In the genomic region with DNA sequence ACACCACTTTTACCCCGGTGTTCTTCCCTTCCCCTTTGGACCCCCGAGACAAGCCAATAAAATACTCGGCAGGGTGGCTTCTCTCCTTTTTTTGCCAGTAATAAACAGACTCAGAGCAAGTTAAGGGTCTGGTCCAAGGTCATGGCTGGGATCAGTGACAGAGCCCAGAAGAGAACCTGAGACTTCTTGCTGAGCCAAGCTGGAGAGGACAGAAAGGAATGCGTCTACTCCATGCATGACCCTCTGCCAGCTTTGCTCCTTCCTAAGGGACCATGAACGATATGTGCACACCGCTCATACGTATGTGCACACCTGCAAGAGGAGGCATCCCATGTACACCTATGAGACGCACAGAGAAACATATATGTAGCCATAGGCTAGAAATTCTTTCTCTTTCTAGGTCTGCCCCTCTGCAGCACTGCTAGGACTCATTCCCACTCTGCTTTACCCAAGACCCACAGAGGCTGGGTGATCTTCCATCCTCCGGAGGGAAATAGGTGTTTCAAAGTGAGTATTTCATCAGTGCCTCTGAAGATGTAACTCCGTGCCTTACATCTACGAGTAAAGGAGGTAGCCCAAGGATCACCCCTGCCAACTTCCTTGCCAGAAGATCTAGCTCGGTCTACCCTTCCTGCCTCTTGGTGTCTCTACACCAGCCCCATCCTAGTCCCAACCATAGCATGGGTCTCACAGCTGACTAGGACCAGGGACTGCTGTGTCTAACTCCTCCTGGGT, we compare ENCODE assay signal across 8 mouse cellular contexts. TPM values are rescaled to one million over a fixed set of nuclear protein-coding genes. Genes with fewer than 3 reads are reported as not detected.
A peak's percentile ranks its signal among the peaks of the same experiment; 100 is the strongest.
DNase-seq lines count a peak whose midpoint lies in the region; ATAC-seq and TF ChIP-seq lines count a peak whose summit lies in the region.

No protein-coding gene starts in this region.

- H3K27me3 ChIP-seq in megakaryocyte, embryonic 14.5 days (replicated peaks), result peaks cover 28% of the 10 kb centered on the region
- H3K27me3 ChIP-seq in limb, embryonic 14.5 days (ENCODE audit: control insufficient read depth, insufficient read depth, low read length), result no peaks in the 10 kb centered on the region
- H3K27me3 ChIP-seq in stomach, embryonic 16.5 days (ENCODE audit: control insufficient read depth, insufficient read depth, low read length), result peaks cover 6% of the 10 kb centered on the region; the same call in 1 of the 2 replicates

- no peak for ATAC-seq in megakaryocyte, adult 5-6 weeks (ENCODE audit: poor library complexity, severe bottlenecking)
- ATAC-seq in limb, embryonic 14.5 days (ENCODE audit: low FRiP score, low read depth), result no peak
- no peak for ATAC-seq in stomach, embryonic 16.5 days (ENCODE audit: insufficient read depth, low FRiP score)
- no peak for ATAC-seq in inflammation-experienced regulatory T-cells, adult 6 months

- DNase-seq in cerebellum, adult 9-10 months, result peak; percentile 71
- no peak for DNase-seq in cerebellum, adult 11 months
- no peak for DNase-seq in limb, embryonic 14.5 days (ENCODE audit: low spot score)
- no peak for DNase-seq in layer of hippocampus, postnatal 36 days

- H3K4me1 ChIP-seq in megakaryocyte, embryonic 14.5 days, result peaks cover 59% of the 10 kb centered on the region
- H3K4me1 ChIP-seq in limb, embryonic 14.5 days (ENCODE audit: control insufficient read depth, insufficient read depth, low read length), result peaks cover 12% of the 10 kb centered on the region; the same call in 1 of the 2 replicates
- peaks cover 6% of the 10 kb centered on the region; the same call in 1 of the 2 replicates for H3K4me1 ChIP-seq in stomach, embryonic 16.5 days (ENCODE audit: control insufficient read depth, insufficient read depth, low read length)

- no peak overlapping the region for H3K27ac ChIP-seq in limb, embryonic 14.5 days (replicated peaks; ENCODE audit: low read depth, low read length)
- no peak overlapping the region for H3K27ac ChIP-seq in stomach, embryonic 16.5 days (ENCODE audit: low read length)

- H3K4me3 ChIP-seq in megakaryocyte, embryonic 14.5 days (replicated peaks), result peak overlapping the region; percentile 95
- peak overlapping the region; percentile 63 for H3K4me3 ChIP-seq in limb, embryonic 14.5 days (replicated peaks; ENCODE audit: low read length)
- peak overlapping the region; percentile 71 for H3K4me3 ChIP-seq in stomach, embryonic 16.5 days (replicated peaks; ENCODE audit: low read length)

- peak overlapping the region; percentile 87 for H3K4me2 ChIP-seq in limb, embryonic 14.5 days (replicated peaks; ENCODE audit: low read depth, low read length, severe bottlenecking)
- peak overlapping the region; percentile 86 for H3K4me2 ChIP-seq in stomach, embryonic 16.5 days (ENCODE audit: low read depth, low read length)

- no peaks in the 10 kb centered on the region for H3K9me3 ChIP-seq in megakaryocyte, embryonic 14.5 days
- no peaks in the 10 kb centered on the region for H3K9me3 ChIP-seq in limb, embryonic 14.5 days (ENCODE audit: control insufficient read depth, low read length)
- no peaks in the 10 kb centered on the region for H3K9me3 ChIP-seq in stomach, embryonic 16.5 days (replicated peaks; ENCODE audit: control insufficient read depth, low read length)

- H3K36me3 ChIP-seq in megakaryocyte, embryonic 14.5 days (replicated peaks; ENCODE audit: low read length), result no peaks in the 10 kb centered on the region
- no peaks in the 10 kb centered on the region for H3K36me3 ChIP-seq in limb, embryonic 14.5 days (ENCODE audit: control insufficient read depth, insufficient read depth, low read length)
- H3K36me3 ChIP-seq in stomach, embryonic 16.5 days (ENCODE audit: control insufficient read depth, insufficient read depth, low read length), result no peaks in the 10 kb centered on the region

- 48% methylated on average over 12 of the region's 12 CpGs for WGBS in limb, embryonic 14.5 days
- 49% methylated on average over 12 of the region's 12 CpGs for WGBS in stomach, embryonic 16.5 days

- TF ChIP-seq POLR2A in limb, embryonic 14.5 days (IDR thresholded peaks at IDR 0.05; ENCODE audit: borderline replicate concordance, extremely low read depth, insufficient read depth, insufficient read length), result no peak

- H3K9ac ChIP-seq in limb, embryonic 14.5 days (ENCODE audit: low read depth, low read length, severe bottlenecking), result peak overlapping the region; percentile 63
- H3K9ac ChIP-seq in stomach, embryonic 16.5 days (ENCODE audit: low read length), result peak overlapping the region; percentile 76

RNA-seq across cellular contexts. Expression of gene 6430571L13Rik, which starts 0.7 kb away (rescaled TPM):
- not detected in 2 replicates for polyA plus RNA-seq in megakaryocyte, embryonic 14.5 days (2012; ENCODE audit: insufficient read depth, low replicate concordance)
- total RNA-seq in megakaryocyte, adult 5-6 weeks (2015), result not detected in 2 replicates
- not detected in 2 replicates for total RNA-seq in megakaryocyte, adult 5-6 weeks (2017)
- polyA plus RNA-seq in limb, embryonic 14.5 days (2012; rRNA removed), result 1.0 and 1.1 TPM in 2 replicates
- 0.39 and 0.56 TPM in 2 replicates for polyA plus RNA-seq in limb, embryonic 14.5 days (2014; fragmentation: Nextera tagmentation; extraction: Ambion mirVana)
- 0.47 and 0.90 TPM in 2 replicates for polyA plus RNA-seq in stomach, embryonic 16.5 days (2015; fragmentation: Nextera tagmentation; extraction: Ambion mirVana)
- total RNA-seq in layer of hippocampus, postnatal 36 days (2021), result 1 to 10 TPM; 1.5 to 1.9 TPM
- 1 to 10 TPM in 2 of 3 experiments, under 1 TPM in 1; 0.99 to 3.2 (median 1.3) TPM for polyA plus RNA-seq in inflammation-experienced regulatory T-cells, adult 6 months (2017; shearing (Covaris generic))

RNA-seq across cellular contexts. Expression of gene Hemk1, which starts 2.9 kb away (rescaled TPM):
- polyA plus RNA-seq in megakaryocyte, embryonic 14.5 days (2012; ENCODE audit: insufficient read depth, low replicate concordance), result 8.1 TPM in 1 of 2 replicates, not detected in the other
- total RNA-seq in megakaryocyte, adult 5-6 weeks (2015), result 4.1 and 6.4 TPM in 2 replicates
- 5.0 and 8.0 TPM in 2 replicates for total RNA-seq in megakaryocyte, adult 5-6 weeks (2017)
- 24.9 and 32.9 TPM in 2 replicates for polyA plus RNA-seq in limb, embryonic 14.5 days (2012; rRNA removed)
- polyA plus RNA-seq in limb, embryonic 14.5 days (2014; fragmentation: Nextera tagmentation; extraction: Ambion mirVana), result 12.2 and 12.8 TPM in 2 replicates
- polyA plus RNA-seq in stomach, embryonic 16.5 days (2015; fragmentation: Nextera tagmentation; extraction: Ambion mirVana), result 11.3 and 11.8 TPM in 2 replicates
- 10 to 100 TPM; 17.2 to 19.5 TPM for total RNA-seq in layer of hippocampus, postnatal 36 days (2021)
- polyA plus RNA-seq in inflammation-experienced regulatory T-cells, adult 6 months (2017; shearing (Covaris generic)), result 10 to 100 TPM; 22.0 to 35.2 (median 29.8) TPM

RNA-seq across cellular contexts. Expression of gene Cish, which starts 45.3 kb away (rescaled TPM):
- polyA plus RNA-seq in megakaryocyte, embryonic 14.5 days (2012; ENCODE audit: insufficient read depth, low replicate concordance), result 47.7 and 114 TPM in 2 replicates
- total RNA-seq in megakaryocyte, adult 5-6 weeks (2015), result 1.7 and 5.3 TPM in 2 replicates
- 0.40 and 0.45 TPM in 2 replicates for total RNA-seq in megakaryocyte, adult 5-6 weeks (2017)
- polyA plus RNA-seq in limb, embryonic 14.5 days (2012; rRNA removed), result 8.4 and 12.1 TPM in 2 replicates
- 5.1 and 5.6 TPM in 2 replicates for polyA plus RNA-seq in limb, embryonic 14.5 days (2014; fragmentation: Nextera tagmentation; extraction: Ambion mirVana)
- polyA plus RNA-seq in stomach, embryonic 16.5 days (2015; fragmentation: Nextera tagmentation; extraction: Ambion mirVana), result 13.2 and 16.5 TPM in 2 replicates
- total RNA-seq in layer of hippocampus, postnatal 36 days (2021), result 1 to 10 TPM; 3.8 to 3.9 TPM
- 100 to 1,000 TPM in 2 of 3 experiments, 10 to 100 TPM in 1; 85.4 to 124 (median 100) TPM for polyA plus RNA-seq in inflammation-experienced regulatory T-cells, adult 6 months (2017; shearing (Covaris generic))

RNA-seq across cellular contexts. Expression of gene Mapkapk3, which starts 51.4 kb away (rescaled TPM):
- polyA plus RNA-seq in megakaryocyte, embryonic 14.5 days (2012; ENCODE audit: insufficient read depth, low replicate concordance), result 35.6 and 49.9 TPM in 2 replicates
- 98.6 and 105 TPM in 2 replicates for total RNA-seq in megakaryocyte, adult 5-6 weeks (2015)
- total RNA-seq in megakaryocyte, adult 5-6 weeks (2017), result 156 and 174 TPM in 2 replicates
- 8.3 and 9.7 TPM in 2 replicates for polyA plus RNA-seq in limb, embryonic 14.5 days (2012; rRNA removed)
- 12.7 and 15.2 TPM in 2 replicates for polyA plus RNA-seq in limb, embryonic 14.5 days (2014; fragmentation: Nextera tagmentation; extraction: Ambion mirVana)
- 41.2 and 46.4 TPM in 2 replicates for polyA plus RNA-seq in stomach, embryonic 16.5 days (2015; fragmentation: Nextera tagmentation; extraction: Ambion mirVana)
- 1 to 10 TPM; 1.6 to 2.9 TPM for total RNA-seq in layer of hippocampus, postnatal 36 days (2021)
- polyA plus RNA-seq in inflammation-experienced regulatory T-cells, adult 6 months (2017; shearing (Covaris generic)), result 10 to 100 TPM; 53.9 to 59.6 (median 59.2) TPM

RNA-seq across cellular contexts. Expression of gene Cacna2d2, which starts 58.3 kb away (rescaled TPM):
- not detected in 2 replicates for polyA plus RNA-seq in megakaryocyte, embryonic 14.5 days (2012; ENCODE audit: insufficient read depth, low replicate concordance)
- total RNA-seq in megakaryocyte, adult 5-6 weeks (2015), result 0.04 and 0.11 TPM in 2 replicates
- 0.07 and 0.12 TPM in 2 replicates for total RNA-seq in megakaryocyte, adult 5-6 weeks (2017)
- 9.3 and 13.6 TPM in 2 replicates for polyA plus RNA-seq in limb, embryonic 14.5 days (2012; rRNA removed)
- 0.29 and 0.57 TPM in 2 replicates for polyA plus RNA-seq in limb, embryonic 14.5 days (2014; fragmentation: Nextera tagmentation; extraction: Ambion mirVana)
- 0.19 and 0.35 TPM in 2 replicates for polyA plus RNA-seq in stomach, embryonic 16.5 days (2015; fragmentation: Nextera tagmentation; extraction: Ambion mirVana)
- 10 to 100 TPM; 17.5 to 23.3 TPM for total RNA-seq in layer of hippocampus, postnatal 36 days (2021)
- polyA plus RNA-seq in inflammation-experienced regulatory T-cells, adult 6 months (2017; shearing (Covaris generic)), result under 1 TPM in 2 of 3 experiments, not detected in 1; 0.19 to 0.44 TPM
